Mouse (Mus musculus): ENCODE measurements around the gene Tmem11. TPM values are rescaled to one million over a fixed set of nuclear protein-coding genes. Genes with fewer than 3 reads are reported as not detected.

Tmem11 gene
- polyA plus RNA-seq, 1 experiment from 2014 or later = 23.4 TPM

- H3K9me3 ChIP-seq (replicated peaks; ENCODE audit: control insufficient read depth, low read length) = no peaks in the 10 kb centered on the region
- no peak for ATAC-seq (ENCODE audit: low read depth)
- no peaks in the 10 kb centered on the region for H3K27me3 ChIP-seq (ENCODE audit: control insufficient read depth, insufficient read depth, low read depth, low read length)
- H3K4me3 ChIP-seq (ENCODE audit: low read depth, low read length) = no peak overlapping the region
- H3K9ac ChIP-seq (ENCODE audit: low read depth, low read length) = no peak overlapping the region
- H3K4me2 ChIP-seq (ENCODE audit: low read depth, low read length) = no peak overlapping the region
- no peaks in the 10 kb centered on the region for H3K4me1 ChIP-seq (ENCODE audit: control insufficient read depth, low read depth, low read length)
- peaks cover 23% of the 10 kb centered on the region for H3K36me3 ChIP-seq (ENCODE audit: control insufficient read depth, insufficient read depth)
- WGBS (ENCODE audit: insufficient replicate concordance) = 64% methylated on average over 3 of the region's 3 CpGs
- no peak overlapping the region for H3K27ac ChIP-seq (ENCODE audit: low read length)
Observed at GRCm38 (mm10) chr11:60856587-60856986, 22.5 kb downstream of the Tmem11 start.

- H3K9ac ChIP-seq (ENCODE audit: low read depth, low read length) = no peak overlapping the region
- H3K27ac ChIP-seq (ENCODE audit: low read length) = no peak overlapping the region
- no peaks in the 10 kb centered on the region for H3K4me1 ChIP-seq (ENCODE audit: control insufficient read depth, low read depth, low read length)
- ATAC-seq (ENCODE audit: low read depth) = no peak
- WGBS (ENCODE audit: insufficient replicate concordance) = 66% methylated on average over 5 of the region's 5 CpGs
- H3K36me3 ChIP-seq (ENCODE audit: control insufficient read depth, insufficient read depth) = peaks cover 3% of the 10 kb centered on the region; the same call in 1 of the 2 replicates
- H3K27me3 ChIP-seq (ENCODE audit: control insufficient read depth, insufficient read depth, low read depth, low read length) = no peaks in the 10 kb centered on the region
- no peak overlapping the region for H3K4me2 ChIP-seq (ENCODE audit: low read depth, low read length)
- H3K4me3 ChIP-seq (ENCODE audit: low read depth, low read length) = no peak overlapping the region
- no peaks in the 10 kb centered on the region for H3K9me3 ChIP-seq (replicated peaks; ENCODE audit: control insufficient read depth, low read length)
Observed at GRCm38 (mm10) chr11:60845415-60845814, 33.7 kb downstream of the Tmem11 start.

- 75% methylated on average over 5 of the region's 5 CpGs for WGBS (ENCODE audit: insufficient replicate concordance)
- no peak for ATAC-seq (ENCODE audit: low read depth)
Observed at GRCm38 (mm10) chr11:60843412-60843811, 35.7 kb downstream of the Tmem11 start.

GRCm38 (mm10) chr11:60841467-60842200 lies 37.4 kb downstream of the Tmem11 start:
- Histone ChIP-seq H3K4me3 (ENCODE audit: low read depth, low read length) (no peak overlapping the region), H3K27me3 (ENCODE audit: control insufficient read depth, insufficient read depth, low read depth, low read length) (no peaks in the 10 kb centered on the region), H3K36me3 (ENCODE audit: control insufficient read depth, insufficient read depth) (no peaks in the 10 kb centered on the region; the same call in 1 of the 2 replicates), H3K9ac (ENCODE audit: low read depth, low read length) (no peak overlapping the region), H3K9me3 (replicated peaks; ENCODE audit: control insufficient read depth, low read length) (no peaks in the 10 kb centered on the region), H3K27ac (ENCODE audit: low read length) (no peak overlapping the region), H3K4me1 (ENCODE audit: control insufficient read depth, low read depth, low read length) (peaks cover 4% of the 10 kb centered on the region), H3K4me2 (ENCODE audit: low read depth, low read length) (no peak overlapping the region)
- WGBS (ENCODE audit: insufficient replicate concordance) = 71% methylated on average over 12 of the region's 12 CpGs
- no peak for ATAC-seq (ENCODE audit: low read depth)

More at GRCm38 (mm10) chr11:60843412-60843811, 35.7 kb downstream of the Tmem11 start:
- H3K9me3 ChIP-seq (replicated peaks; ENCODE audit: control insufficient read depth, low read length) = no peaks in the 10 kb centered on the region
- H3K4me2 ChIP-seq (ENCODE audit: low read depth, low read length) = no peak overlapping the region
- no peak overlapping the region for H3K4me3 ChIP-seq (ENCODE audit: low read depth, low read length)
- H3K4me1 ChIP-seq (ENCODE audit: control insufficient read depth, low read depth, low read length) = no peaks in the 10 kb centered on the region; the same call in none of the 2 replicates
- H3K27ac ChIP-seq (ENCODE audit: low read length) = no peak overlapping the region
- no peaks in the 10 kb centered on the region; the same call in 1 of the 2 replicates for H3K36me3 ChIP-seq (ENCODE audit: control insufficient read depth, insufficient read depth)
- no peaks in the 10 kb centered on the region for H3K27me3 ChIP-seq (ENCODE audit: control insufficient read depth, insufficient read depth, low read depth, low read length)
- H3K9ac ChIP-seq (ENCODE audit: low read depth, low read length) = no peak overlapping the region

- H3K27ac ChIP-seq (ENCODE audit: low read length) = peak overlapping the region; percentile 26
- H3K4me1 ChIP-seq (ENCODE audit: control insufficient read depth, low read depth, low read length) = peaks cover 7% of the 10 kb centered on the region
- no peak overlapping the region for H3K4me3 ChIP-seq (ENCODE audit: low read depth, low read length)
- no peaks in the 10 kb centered on the region for H3K36me3 ChIP-seq (ENCODE audit: control insufficient read depth, insufficient read depth)
- H3K27me3 ChIP-seq (ENCODE audit: control insufficient read depth, insufficient read depth, low read depth, low read length) = no peaks in the 10 kb centered on the region
- H3K9me3 ChIP-seq (replicated peaks; ENCODE audit: control insufficient read depth, low read length) = no peaks in the 10 kb centered on the region
- ATAC-seq (ENCODE audit: low read depth) = peak; percentile 73
- peak overlapping the region; percentile 7; the same call in 1 of the 2 replicates for H3K4me2 ChIP-seq (ENCODE audit: low read depth, low read length)
- no peak overlapping the region for H3K9ac ChIP-seq (ENCODE audit: low read depth, low read length)
- 49% methylated on average over 10 of the region's 10 CpGs for WGBS (ENCODE audit: insufficient replicate concordance)
Observed at GRCm38 (mm10) chr11:60837644-60838406, 41.2 kb downstream of the Tmem11 start.

- Histone ChIP-seq H3K9ac (ENCODE audit: low read depth, low read length) (no peak overlapping the region), H3K4me3 (ENCODE audit: low read depth, low read length) (no peak overlapping the region), H3K9me3 (replicated peaks; ENCODE audit: control insufficient read depth, low read length) (no peaks in the 10 kb centered on the region), H3K36me3 (ENCODE audit: control insufficient read depth, insufficient read depth) (no peaks in the 10 kb centered on the region), H3K27me3 (ENCODE audit: control insufficient read depth, insufficient read depth, low read depth, low read length) (no peaks in the 10 kb centered on the region), H3K4me1 (ENCODE audit: control insufficient read depth, low read depth, low read length) (peaks cover 7% of the 10 kb centered on the region), H3K4me2 (ENCODE audit: low read depth, low read length) (no peak overlapping the region), H3K27ac (ENCODE audit: low read length) (no peak overlapping the region)
- 77% methylated on average over 6 of the region's 6 CpGs for WGBS (ENCODE audit: insufficient replicate concordance)
- ATAC-seq (ENCODE audit: low read depth) = no peak
Observed at GRCm38 (mm10) chr11:60836897-60837296, 42.2 kb downstream of the Tmem11 start.

GRCm38 (mm10) chr11:60830433-60831052 lies 48.5 kb downstream of the Tmem11 start, which contains the start of gene Dhrs7b:
Dhrs7b (plus strand) TSS chr11:60830631.
- WGBS (ENCODE audit: insufficient replicate concordance) = under 1% methylated on average over 34 of the region's 34 CpGs
- Histone ChIP-seq H3K9ac (ENCODE audit: low read depth, low read length) (peak within 1 kb of the TSS; percentile 77), H3K4me2 (ENCODE audit: low read depth, low read length) (peak within 1 kb of the TSS; percentile 71), H3K36me3 (ENCODE audit: control insufficient read depth, insufficient read depth) (no peaks in the 10 kb centered on the region), H3K27me3 (ENCODE audit: control insufficient read depth, insufficient read depth, low read depth, low read length) (no peaks in the 10 kb centered on the region), H3K27ac (ENCODE audit: low read length) (peak within 1 kb of the TSS; percentile 82), H3K4me3 (ENCODE audit: low read depth, low read length) (peak within 1 kb of the TSS; percentile 71), H3K4me1 (ENCODE audit: control insufficient read depth, low read depth, low read length) (peaks cover 8% of the 10 kb centered on the region), H3K9me3 (replicated peaks; ENCODE audit: control insufficient read depth, low read length) (no peaks in the 10 kb centered on the region)
- peak; percentile 92 for ATAC-seq (ENCODE audit: low read depth)

GRCm38 (mm10) chr11:60828903-60829302 lies 50.2 kb downstream of the Tmem11 start:
- Histone ChIP-seq H3K27ac (ENCODE audit: low read length) (no peak overlapping the region), H3K4me1 (ENCODE audit: control insufficient read depth, low read depth, low read length) (peaks cover 5% of the 10 kb centered on the region), H3K27me3 (ENCODE audit: control insufficient read depth, insufficient read depth, low read depth, low read length) (no peaks in the 10 kb centered on the region), H3K9me3 (replicated peaks; ENCODE audit: control insufficient read depth, low read length) (no peaks in the 10 kb centered on the region), H3K9ac (ENCODE audit: low read depth, low read length) (no peak overlapping the region), H3K4me2 (ENCODE audit: low read depth, low read length) (no peak overlapping the region), H3K36me3 (ENCODE audit: control insufficient read depth, insufficient read depth) (no peaks in the 10 kb centered on the region), H3K4me3 (ENCODE audit: low read depth, low read length) (no peak overlapping the region)
- no peak for ATAC-seq (ENCODE audit: low read depth)
- 16% methylated on average over 2 of the region's 2 CpGs for WGBS (ENCODE audit: insufficient replicate concordance)

Measured in liver, embryonic 16.5 days (tissue).